Mouse (Mus musculus): Measurements from ENCODE around the gene Zfp280d. TPM values are rescaled to one million over a fixed set of nuclear protein-coding genes. Genes with fewer than 3 reads are reported as not detected.

Zfp280d gene
- polyA plus RNA-seq, 1 experiment: 2.4 TPM

DNA sequence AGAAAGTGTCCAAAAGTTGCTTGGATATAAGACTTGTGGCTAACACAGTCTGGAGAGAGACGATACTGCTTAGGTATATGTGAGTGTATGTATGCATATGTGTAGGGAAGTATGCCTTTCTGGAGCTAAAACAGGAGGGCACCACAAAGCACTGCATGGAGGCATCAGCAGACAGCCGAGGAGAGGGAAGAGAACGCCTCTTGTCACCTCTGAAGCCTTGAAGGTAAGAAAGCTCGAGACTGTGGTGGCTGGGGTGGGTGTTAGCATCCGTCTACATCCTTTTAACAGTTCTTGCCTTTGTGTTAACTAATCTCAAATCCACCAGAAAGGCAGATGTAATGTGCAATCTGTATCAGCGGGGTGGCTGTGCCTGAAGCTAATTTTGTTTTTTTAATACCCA is 128.8 kb downstream of the Zfp280d start:
- H3K36me3 ChIP-seq (ENCODE audit: control insufficient read depth, insufficient read depth, low read length): no peaks in the 10 kb centered on the region
- TF ChIP-seq CTCF (IDR thresholded peaks at IDR 0.05; ENCODE audit: extremely low read depth, insufficient read length, insufficient replicate concordance, low read depth, low read length) (no peak), POLR2A (IDR thresholded peaks at IDR 0.05; ENCODE audit: low read depth, low read length) (no peak)
- H3K27ac ChIP-seq (ENCODE audit: insufficient read depth, low read depth, low read length): no peak overlapping the region
- WGBS: 82% methylated on average over 6 of the region's 6 CpGs
- no peaks in the 10 kb centered on the region; the same call in 1 of the 2 replicates for H3K4me1 ChIP-seq (ENCODE audit: control insufficient read depth, insufficient read depth, insufficient read length, low read length)
- H3K27me3 ChIP-seq (ENCODE audit: control insufficient read depth, insufficient read depth, low read length): no peaks in the 10 kb centered on the region
- H3K4me3 ChIP-seq (ENCODE audit: low read depth, low read length): no peak overlapping the region

DNA sequence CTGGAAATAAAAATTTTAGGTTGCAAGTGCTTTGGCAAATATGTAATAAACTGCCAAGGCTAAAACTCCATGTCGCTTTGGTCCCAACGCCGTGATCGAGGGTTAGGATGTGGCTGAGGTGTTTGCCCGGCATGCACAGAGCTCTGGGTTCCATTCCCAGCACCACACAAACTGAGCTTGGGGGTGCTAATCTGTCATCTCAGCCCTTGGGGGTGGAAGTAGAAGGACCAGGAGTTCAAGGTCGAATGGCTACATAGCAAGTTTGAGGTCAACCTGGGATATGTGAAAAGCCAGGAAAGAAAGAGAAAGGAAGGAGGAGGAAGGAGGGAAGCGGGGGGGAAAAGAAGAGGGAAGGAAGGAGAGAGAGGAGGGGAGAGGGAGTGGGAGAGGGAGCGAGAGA is 129.8 kb downstream of the Zfp280d start:
- H3K27ac ChIP-seq (ENCODE audit: insufficient read depth, low read depth, low read length): no peak overlapping the region
- no peaks in the 10 kb centered on the region for H3K27me3 ChIP-seq (ENCODE audit: control insufficient read depth, insufficient read depth, low read length)
- no peaks in the 10 kb centered on the region; the same call in 1 of the 2 replicates for H3K4me1 ChIP-seq (ENCODE audit: control insufficient read depth, insufficient read depth, insufficient read length, low read length)
- no peak overlapping the region for H3K4me3 ChIP-seq (ENCODE audit: low read depth, low read length)
- WGBS: 87% methylated on average over 8 of the region's 8 CpGs
- TF ChIP-seq POLR2A (IDR thresholded peaks at IDR 0.05; ENCODE audit: low read depth, low read length): no peak
- TF ChIP-seq CTCF (IDR thresholded peaks at IDR 0.05; ENCODE audit: extremely low read depth, insufficient read length, insufficient replicate concordance, low read depth, low read length): no peak
- no peaks in the 10 kb centered on the region for H3K36me3 ChIP-seq (ENCODE audit: control insufficient read depth, insufficient read depth, low read length)

DNA sequence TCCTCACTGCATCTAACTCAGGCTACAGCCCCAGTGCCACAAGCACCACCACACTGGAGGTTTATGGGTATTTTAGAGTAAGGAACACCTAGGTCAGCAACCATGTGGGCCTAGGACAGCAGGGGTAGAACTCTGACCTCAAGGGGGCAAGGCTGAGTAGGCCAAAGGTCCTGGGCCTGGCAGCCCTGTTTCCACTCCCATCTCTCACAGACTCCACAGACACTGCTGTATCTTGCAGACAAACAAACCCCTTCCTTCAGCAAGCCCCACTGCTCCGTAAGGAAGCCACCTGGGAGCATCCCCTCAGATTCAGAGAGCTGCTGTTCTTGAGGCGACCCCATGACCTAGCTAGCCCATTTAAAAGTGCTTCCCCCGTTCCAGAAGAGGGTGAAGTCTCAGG is 130.3 kb downstream of the Zfp280d start:
- 91% methylated on average over 3 of the region's 3 CpGs for WGBS
- Histone ChIP-seq H3K4me3 (ENCODE audit: low read depth, low read length) (no peak overlapping the region), H3K4me1 (ENCODE audit: control insufficient read depth, insufficient read depth, insufficient read length, low read length) (no peaks in the 10 kb centered on the region; the same call in 1 of the 2 replicates), H3K27ac (ENCODE audit: insufficient read depth, low read depth, low read length) (no peak overlapping the region), H3K27me3 (ENCODE audit: control insufficient read depth, insufficient read depth, low read length) (no peaks in the 10 kb centered on the region), H3K36me3 (ENCODE audit: control insufficient read depth, insufficient read depth, low read length) (no peaks in the 10 kb centered on the region)
- no peak for TF ChIP-seq POLR2A (IDR thresholded peaks at IDR 0.05; ENCODE audit: low read depth, low read length)
- no peak for TF ChIP-seq CTCF (IDR thresholded peaks at IDR 0.05; ENCODE audit: extremely low read depth, insufficient read length, insufficient replicate concordance, low read depth, low read length)

DNA sequence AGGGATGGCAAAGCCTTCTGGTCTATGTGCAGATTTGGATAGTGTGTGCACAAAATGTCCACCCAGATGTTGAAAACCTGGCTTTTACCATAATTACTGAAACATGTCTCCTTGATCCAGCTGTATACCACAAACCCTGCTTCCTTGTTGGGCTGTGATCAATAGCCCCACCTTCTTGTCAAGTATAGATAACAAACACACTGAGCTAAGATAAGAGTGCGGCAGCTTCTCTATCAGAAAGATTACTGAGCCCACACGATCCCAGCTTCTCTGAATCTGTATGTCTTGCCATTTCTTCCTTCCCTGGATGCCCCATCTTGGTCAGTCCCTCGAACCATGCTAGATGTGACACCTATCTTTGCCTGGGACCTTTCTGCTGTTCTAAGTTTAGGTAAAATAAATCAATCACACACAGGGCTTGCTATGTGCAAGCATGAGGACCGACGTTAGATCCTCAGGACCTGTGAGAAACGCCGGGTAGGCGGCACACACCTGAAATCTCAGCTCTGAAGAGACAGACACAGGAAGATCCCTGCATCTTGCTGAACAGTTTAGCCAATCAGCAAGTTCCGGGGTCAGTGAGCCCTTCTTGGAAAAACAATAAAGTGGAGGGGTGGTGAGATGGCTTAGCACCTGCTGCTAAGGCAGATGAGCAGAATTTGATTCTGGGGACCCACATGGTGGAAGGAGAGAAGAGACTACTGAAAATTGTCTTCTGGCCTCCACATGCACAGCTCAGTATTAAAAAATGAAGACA is 131.4 kb downstream of the Zfp280d start:
- Histone ChIP-seq H3K27me3 (ENCODE audit: control insufficient read depth, insufficient read depth, low read length) (no peaks in the 10 kb centered on the region), H3K4me3 (ENCODE audit: low read depth, low read length) (no peak overlapping the region), H3K36me3 (ENCODE audit: control insufficient read depth, insufficient read depth, low read length) (no peaks in the 10 kb centered on the region), H3K27ac (ENCODE audit: insufficient read depth, low read depth, low read length) (no peak overlapping the region), H3K4me1 (ENCODE audit: control insufficient read depth, insufficient read depth, insufficient read length, low read length) (no peaks in the 10 kb centered on the region; the same call in 1 of the 2 replicates)
- WGBS: 71% methylated on average over 9 of the region's 9 CpGs
- TF ChIP-seq POLR2A (IDR thresholded peaks at IDR 0.05; ENCODE audit: low read depth, low read length): no peak
- no peak for TF ChIP-seq CTCF (IDR thresholded peaks at IDR 0.05; ENCODE audit: extremely low read depth, insufficient read length, insufficient replicate concordance, low read depth, low read length)

DNA sequence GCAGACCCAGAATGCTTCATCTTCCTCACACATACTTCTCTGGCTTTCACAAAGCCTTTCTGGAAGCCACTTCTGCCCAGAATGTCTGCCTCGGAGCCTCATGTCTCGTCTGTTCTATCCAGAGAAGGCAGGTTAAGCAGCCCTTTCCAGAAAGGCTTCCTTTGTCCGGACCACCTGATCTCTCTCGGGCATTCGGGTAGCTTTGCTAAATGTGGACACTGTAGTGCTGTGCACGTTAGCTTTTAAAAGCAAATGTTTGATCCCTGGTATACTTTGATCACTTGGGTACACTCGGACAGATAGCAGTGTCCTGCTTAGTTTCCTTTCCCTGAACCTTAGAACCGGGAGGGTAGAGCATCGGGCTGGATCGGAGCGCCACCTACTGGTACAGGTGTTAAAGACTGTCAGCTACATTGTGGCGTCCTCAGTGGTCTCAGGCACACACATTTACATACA is 133.5 kb downstream of the Zfp280d start:
- WGBS: 6% methylated on average over 12 of the region's 12 CpGs
- Histone ChIP-seq H3K36me3 (ENCODE audit: control insufficient read depth, insufficient read depth, low read length) (no peaks in the 10 kb centered on the region), H3K4me1 (ENCODE audit: control insufficient read depth, insufficient read depth, insufficient read length, low read length) (no peaks in the 10 kb centered on the region; the same call in 1 of the 2 replicates), H3K27ac (ENCODE audit: insufficient read depth, low read depth, low read length) (no peak overlapping the region), H3K4me3 (ENCODE audit: low read depth, low read length) (peak overlapping the region; percentile 34; the same call in 1 of the 2 replicates), H3K27me3 (ENCODE audit: control insufficient read depth, insufficient read depth, low read length) (no peaks in the 10 kb centered on the region)
- TF ChIP-seq POLR2A (IDR thresholded peaks at IDR 0.05; ENCODE audit: low read depth, low read length) (no peak), CTCF (IDR thresholded peaks at IDR 0.05; ENCODE audit: extremely low read depth, insufficient read length, insufficient replicate concordance, low read depth, low read length) (peak; percentile 90; the same call in 1 of the 2 replicates)

DNA sequence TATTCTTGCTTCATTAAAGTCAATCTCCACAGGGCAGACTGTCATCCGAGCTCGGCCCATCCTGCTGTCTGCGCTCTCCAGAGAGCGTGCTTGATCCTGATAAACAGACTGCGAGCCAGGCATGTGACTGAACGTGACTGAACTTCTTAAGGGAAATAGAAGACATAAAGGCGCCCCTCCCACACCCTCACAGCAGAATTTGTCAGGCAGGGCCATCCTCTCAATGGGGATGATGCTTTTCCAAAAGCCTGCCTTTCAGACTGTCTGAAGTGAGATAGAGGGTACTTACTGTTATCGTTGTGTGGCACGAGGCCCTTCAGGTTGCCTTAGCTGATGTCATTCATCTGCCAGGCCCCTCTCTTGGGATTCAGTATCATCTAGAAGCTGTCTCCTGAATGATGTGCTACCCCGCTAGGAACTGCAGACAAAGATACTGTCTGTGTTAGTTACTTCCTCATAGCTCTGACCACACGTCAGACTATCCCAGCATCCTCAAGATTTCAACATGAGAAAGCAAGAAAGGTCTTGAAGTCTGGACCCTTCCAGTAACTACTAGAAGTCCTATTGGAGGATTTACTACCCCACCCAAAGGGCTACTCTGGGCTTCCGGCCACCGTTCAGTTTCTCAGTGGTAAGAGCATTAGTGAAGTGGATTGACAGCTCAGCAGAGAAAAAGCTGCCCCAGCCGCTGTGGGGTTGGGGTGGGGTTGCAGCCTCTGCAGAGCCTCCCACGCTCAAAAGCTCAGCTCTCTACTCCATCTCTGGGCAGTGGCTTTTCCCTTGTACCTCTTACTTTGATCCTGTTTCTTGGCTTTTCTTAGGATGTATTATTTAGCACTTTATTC is 134.9 kb downstream of the Zfp280d start:
- no peaks in the 10 kb centered on the region for H3K27me3 ChIP-seq (ENCODE audit: control insufficient read depth, insufficient read depth, low read length)
- H3K4me1 ChIP-seq (ENCODE audit: control insufficient read depth, insufficient read depth, insufficient read length, low read length): no peaks in the 10 kb centered on the region; the same call in 1 of the 2 replicates
- WGBS: 51% methylated on average over 15 of the region's 15 CpGs
- no peak overlapping the region for H3K27ac ChIP-seq (ENCODE audit: insufficient read depth, low read depth, low read length)
- no peak overlapping the region for H3K4me3 ChIP-seq (ENCODE audit: low read depth, low read length)
- TF ChIP-seq POLR2A (IDR thresholded peaks at IDR 0.05; ENCODE audit: low read depth, low read length): no peak
- no peak for TF ChIP-seq CTCF (IDR thresholded peaks at IDR 0.05; ENCODE audit: extremely low read depth, insufficient read length, insufficient replicate concordance, low read depth, low read length)
- no peaks in the 10 kb centered on the region for H3K36me3 ChIP-seq (ENCODE audit: control insufficient read depth, insufficient read depth, low read length)

DNA sequence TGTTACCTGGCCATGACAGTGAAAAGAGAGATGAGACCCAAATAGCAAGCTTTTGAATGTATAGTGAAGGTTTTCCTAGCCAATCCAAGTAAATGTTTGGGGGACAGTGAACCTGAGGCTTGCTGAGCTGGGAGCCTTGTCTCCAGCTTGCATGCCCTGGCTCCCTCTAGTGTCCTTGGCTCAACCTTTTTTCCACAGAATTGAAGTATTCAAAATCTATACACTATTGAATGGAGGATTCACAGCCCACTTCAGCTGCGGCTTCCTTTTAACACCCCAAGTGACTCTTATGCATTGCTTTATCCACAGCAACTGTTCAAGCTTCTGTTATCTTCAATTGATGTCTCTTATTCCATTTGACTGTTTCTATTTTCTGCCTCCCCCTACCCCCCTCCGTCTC is 137.1 kb downstream of the Zfp280d start:
- Histone ChIP-seq H3K4me3 (ENCODE audit: low read depth, low read length) (no peak overlapping the region), H3K36me3 (ENCODE audit: control insufficient read depth, insufficient read depth, low read length) (no peaks in the 10 kb centered on the region), H3K27ac (ENCODE audit: insufficient read depth, low read depth, low read length) (no peak overlapping the region), H3K27me3 (ENCODE audit: control insufficient read depth, insufficient read depth, low read length) (no peaks in the 10 kb centered on the region), H3K4me1 (ENCODE audit: control insufficient read depth, insufficient read depth, insufficient read length, low read length) (no peaks in the 10 kb centered on the region; the same call in 1 of the 2 replicates)
- TF ChIP-seq CTCF (IDR thresholded peaks at IDR 0.05; ENCODE audit: extremely low read depth, insufficient read length, insufficient replicate concordance, low read depth, low read length): no peak
- TF ChIP-seq POLR2A (IDR thresholded peaks at IDR 0.05; ENCODE audit: low read depth, low read length): no peak
- 92% methylated on average over 2 of the region's 2 CpGs for WGBS

Other genes with a start within 250 kb of the Zfp280d start
- 19.9 and 30.2 TPM in 2 replicates for gene Tcf12, start 163.0 kb upstream of the Zfp280d start, polyA plus RNA-seq (2012; rRNA removed)
- gene Mns1, start 163.2 kb downstream of the Zfp280d start, polyA plus RNA-seq (2012; rRNA removed): 0.09 and 0.19 TPM in 2 replicates
- gene Tex9, start 217.4 kb downstream of the Zfp280d start, polyA plus RNA-seq (2012; rRNA removed): 0.13 and 0.85 TPM in 2 replicates